Mouse (Mus musculus) olfactory bulb, adult 2 months (tissue): ENCODE measurements at regions not wholly inside any gene's neighbourhood (a gene's known extent, or its start where the extent isn't known, plus 50 kb on each side); places are given as distances from the start of the nearest gene placed in this dataset.

Source experiments
- CTCF ChIP-seq: fragments of 200-500 bp; IDR thresholded peaks from 2 replicates; pipeline ENCODE4 v1.5.1; 2012; ENCODE audit warnings: low read depth, mild to moderate bottlenecking, low read length, moderate library complexity; ENCODE audit not compliant: insufficient read depth
- POLR2A ChIP-seq: fragments of 200-500 bp; IDR thresholded peaks from 2 replicates; pipeline ENCODE4 v1.6.1; 2012; ENCODE audit warnings: mild to moderate bottlenecking, low read depth, low read length, moderate library complexity; ENCODE audit not compliant: insufficient read depth

GRCm38 (mm10) chr1:159147788-159148497 lies 84.2 kb upstream of the Cop1 start:
- no peak for TF ChIP-seq CTCF
- no peak for TF ChIP-seq POLR2A
